Mouse (Mus musculus): ENCODE measurements at regions not wholly inside any gene's neighbourhood (a gene's known extent, or its start where the extent isn't known, plus 50 kb on each side); places are given as distances from the start of the nearest gene placed in this dataset.
"Not testable (repeated sequence)": the region's sequence is repeated elsewhere in the genome, so short reads cannot be mapped to it uniquely, and the experiment has no call there.

GRCm38 (mm10) chr1:102062268-102062667 lies 2289.7 kb downstream of the Cntnap5b start:
- in situ Hi-C loops (cut with MboI, MseI), result no loop called here

- in situ Hi-C loops (cut with MboI, MseI), result no loop called here
Measured at GRCm38 (mm10) chr1:102105658-102106057, 2333.1 kb downstream of the Cntnap5b start.

- in situ Hi-C loops (cut with MboI, MseI), result no loop called here
Measured at GRCm38 (mm10) chr1:102139021-102139420, 2366.5 kb downstream of the Cntnap5b start.

GRCm38 (mm10) chr1:102146368-102146767 lies 2373.8 kb downstream of the Cntnap5b start:
- in situ Hi-C loops (cut with MboI, MseI), result no loop called here

GRCm38 (mm10) chr1:102166649-102167048 lies 2394.1 kb downstream of the Cntnap5b start:
- in situ Hi-C loops (cut with MboI, MseI), result no loop called here

- in situ Hi-C loops (cut with MboI, MseI), result no loop called here
Measured at GRCm38 (mm10) chr1:102170566-102171286, 2398.2 kb downstream of the Cntnap5b start.

GRCm38 (mm10) chr1:102185925-102186324 lies 2413.4 kb downstream of the Cntnap5b start:
- in situ Hi-C loops (cut with MboI, MseI), result loop anchor here in 1 of 2 experiments (10.0 kb wide), 1 partner anchor 1181 kb away; no protein-coding TSS in a partner anchor

GRCm38 (mm10) chr1:102235473-102235872 lies 2462.9 kb downstream of the Cntnap5b start:
- in situ Hi-C loops (cut with MboI, MseI), result no loop called here

- in situ Hi-C loops (cut with MboI, MseI), result not testable (repeated sequence)
Measured at GRCm38 (mm10) chr1:102263126-102263860, 2490.7 kb downstream of the Cntnap5b start.

GRCm38 (mm10) chr1:102264457-102264856 lies 2491.9 kb downstream of the Cntnap5b start:
- in situ Hi-C loops (cut with MboI, MseI), result not testable (repeated sequence)

- in situ Hi-C loops (cut with MboI, MseI), result no loop called here
Measured at GRCm38 (mm10) chr1:102274456-102274855, 2493.9 kb upstream of the Cdh20 start.

GRCm38 (mm10) chr1:102288288-102288687 lies 2480.0 kb upstream of the Cdh20 start:
- in situ Hi-C loops (cut with MboI, MseI), result no loop called here

- in situ Hi-C loops (cut with MboI, MseI), result no loop called here
Measured at GRCm38 (mm10) chr1:102303526-102303925, 2464.8 kb upstream of the Cdh20 start.

GRCm38 (mm10) chr1:102353136-102353535 lies 2415.2 kb upstream of the Cdh20 start:
- in situ Hi-C loops (cut with MboI, MseI), result no loop called here

GRCm38 (mm10) chr1:102357911-102358310 lies 2410.4 kb upstream of the Cdh20 start:
- in situ Hi-C loops (cut with MboI, MseI), result not testable (repeated sequence)

- in situ Hi-C loops (cut with MboI, MseI), result no loop called here
Measured at GRCm38 (mm10) chr1:102378613-102379012, 2389.7 kb upstream of the Cdh20 start.

Measured in T-helper 17 cell (primary cell).